Mouse (Mus musculus) lung, adult 2 months (tissue): ENCODE measurements around the gene Cpeb4.

Source experiments
- CTCF ChIP-seq: fragments of 200-500 bp; IDR thresholded peaks from 2 replicates; pipeline ENCODE4 v1.5.1; 2011; ENCODE audit warnings: mild to moderate bottlenecking, low read length, control low read depth; ENCODE audit not compliant: insufficient read depth
- POLR2A ChIP-seq: fragments of 200-500 bp; IDR thresholded peaks from 2 replicates; pipeline ENCODE4 v1.6.1; 2011; ENCODE audit warnings: low read depth, mild to moderate bottlenecking, control low read depth, low read length, borderline replicate concordance; ENCODE audit errors: extremely low read depth

DNA sequence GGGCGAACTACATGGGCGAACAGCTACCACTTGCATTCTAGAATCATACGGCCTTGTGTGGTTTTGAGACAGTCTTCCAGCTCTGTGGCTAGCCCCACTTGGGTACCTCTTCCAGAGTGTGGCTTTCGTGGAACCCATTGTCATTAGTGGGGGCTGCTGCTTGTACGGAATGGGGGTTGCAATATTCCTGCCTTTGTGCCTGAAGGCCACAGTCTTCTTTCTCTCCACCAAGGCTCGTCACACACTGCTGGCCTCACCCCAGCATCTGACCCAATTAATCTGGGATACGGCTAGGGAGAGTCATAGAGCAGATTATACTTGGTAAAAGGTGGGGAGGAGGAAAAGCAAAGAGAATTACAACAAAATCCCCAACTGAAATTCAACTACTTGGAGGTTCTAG lies 48.5 kb upstream of the Cpeb4 start:
- TF ChIP-seq CTCF, result no peak
- no peak for TF ChIP-seq POLR2A
